ENCODE assay signal across 9 mouse cellular contexts in genomic region chr4:58266294-58266693, GRCm38 (mm10). TPM values are rescaled to one million over a fixed set of nuclear protein-coding genes. Genes with fewer than 3 reads are reported as not detected.
A peak's percentile ranks its signal among the peaks of the same experiment; 100 is the strongest.
DNase-seq lines count a peak whose midpoint lies in the region; ATAC-seq and TF ChIP-seq lines count a peak whose summit lies in the region.
"Had no signal": no experiment of that assay in that cellular context is flagged by ENCODE, and none has a peak within 500 bp of the region (broad histone marks: within the 10 kb centered on the region; RNA-seq: fewer than 3 reads in every experiment).

No protein-coding gene starts in this region.

- no peaks in the 10 kb centered on the region for H3K27me3 ChIP-seq in CH12.LX (replicated peaks)
- no peaks in the 10 kb centered on the region for H3K27me3 ChIP-seq in embryonic facial prominence, embryonic 14.5 days (replicated peaks; ENCODE audit: control insufficient read depth, insufficient read depth, low read length)
- no peaks in the 10 kb centered on the region for H3K27me3 ChIP-seq in liver, embryonic 14.5 days (ENCODE audit: control insufficient read depth, insufficient read depth, low read length)

- dilution Hi-C loops in CH12.LX (cut with MboI; ENCODE audit: extremely low pct_ligation_motif_present, extremely low pct_unique_long_range_greater_than_20kb, low sequenced_read_pairs), result no loop called here

- in situ Hi-C loops in CH12.LX (cut with MboI; ENCODE audit: low pct_ligation_motif_present, low pct_unique_long_range_greater_than_20kb, low sequenced_read_pairs), result no loop called here

- no peak overlapping the region for H3K27ac ChIP-seq in layer of hippocampus, adult 2 months
- no peak overlapping the region for H3K27ac ChIP-seq in CH12.LX (ENCODE audit: insufficient read depth, low read depth)
- H3K27ac ChIP-seq in embryonic facial prominence, embryonic 14.5 days (replicated peaks; ENCODE audit: low read depth, low read length), result no peak overlapping the region
- H3K27ac ChIP-seq in liver, embryonic 14.5 days, result no peak overlapping the region

- peak; percentile 65 for DNase-seq in adrenal gland, postnatal 10 days
- DNase-seq in adrenal gland, adult 2 months, result no peak
- peak in 1 of 2 experiments; percentile 41 for DNase-seq in layer of hippocampus, adult 2 months (ENCODE audit: low spot score in 2 of 2)
- DNase-seq in layer of hippocampus, adult 9-11 months, result no peak
- DNase-seq in CH12.LX (ENCODE audit: extremely low read depth), result no peak
- DNase-seq in embryonic facial prominence, embryonic 14.5 days (ENCODE audit: low spot score), result peak; percentile 74
- DNase-seq in liver, embryonic 14.5 days (ENCODE audit: low read depth in 3 of 3, low spot score in 3 of 3), result no peak
- DNase-seq in spleen, postnatal 4 days (ENCODE audit: low spot score in 2 of 2), result no peak

- no peak overlapping the region for H3K4me3 ChIP-seq in layer of hippocampus, adult 2 months
- H3K4me3 ChIP-seq in CH12.LX (replicated peaks in 1 of 3; ENCODE audit: low read depth in 2 of 3, low read length in 2 of 3, poor library complexity in 1 of 3), result no peak overlapping the region
- H3K4me3 ChIP-seq in embryonic facial prominence, embryonic 14.5 days (ENCODE audit: low read depth, low read length), result no peak overlapping the region
- H3K4me3 ChIP-seq in liver, embryonic 14.5 days (ENCODE audit: insufficient read depth in 1 of 2, low read depth in 2 of 2, low read length in 2 of 2), result no peak overlapping the region

- TF ChIP-seq POLR2A in CH12.LX (IDR thresholded peaks at IDR 0.05; ENCODE audit: low read depth, low read length), result no peak

- peak; percentile 68 for TF ChIP-seq RAD21 in CH12.LX (IDR thresholded peaks at IDR 0.05; ENCODE audit: low read depth, low read length)

- no peaks in the 10 kb centered on the region for H3K79me2 ChIP-seq in CH12.LX (replicated peaks; ENCODE audit: control insufficient read depth, extremely low read depth, insufficient read depth, poor library complexity, severe bottlenecking)

- H3K9ac ChIP-seq in CH12.LX (ENCODE audit: insufficient read depth, low read depth), result no peak overlapping the region
- no peak overlapping the region for H3K9ac ChIP-seq in embryonic facial prominence, embryonic 14.5 days (ENCODE audit: low read depth, low read length)
- H3K9ac ChIP-seq in liver, embryonic 14.5 days (replicated peaks), result no peak overlapping the region

- no peaks in the 10 kb centered on the region for H3K36me3 ChIP-seq in CH12.LX (replicated peaks in 1 of 2; ENCODE audit: control insufficient read depth in 1 of 2, insufficient read depth in 1 of 2, low read length in 1 of 2)
- no peaks in the 10 kb centered on the region for H3K36me3 ChIP-seq in embryonic facial prominence, embryonic 14.5 days (ENCODE audit: control insufficient read depth, insufficient read depth, low read length)
- no peaks in the 10 kb centered on the region for H3K36me3 ChIP-seq in liver, embryonic 14.5 days (replicated peaks; ENCODE audit: control insufficient read depth, insufficient read depth, low read depth)

- no peak for TF ChIP-seq EP300 in CH12.LX (IDR thresholded peaks at IDR 0.05; ENCODE audit: low read length)
- no peak for TF ChIP-seq EP300 in liver, embryonic 14.5 days (IDR thresholded peaks at IDR 0.05; ENCODE audit: low read depth)

- H3K4me1 ChIP-seq in CH12.LX (ENCODE audit: control insufficient read depth in 1 of 2, insufficient read depth in 2 of 2), result peaks cover 0 to 9% of the 10 kb centered on the region in 2 experiments; a peak in 2 of 4 replicates
- H3K4me1 ChIP-seq in embryonic facial prominence, embryonic 14.5 days (ENCODE audit: control insufficient read depth, insufficient read depth, low read length), result peaks cover 3% of the 10 kb centered on the region; the same call in 1 of the 2 replicates
- H3K4me1 ChIP-seq in liver, embryonic 14.5 days (replicated peaks; ENCODE audit: control insufficient read depth in 2 of 2, insufficient read depth in 2 of 2, low read length in 1 of 2), result no peaks in the 10 kb centered on the region

- no peak overlapping the region for H3K4me2 ChIP-seq in CH12.LX (ENCODE audit: insufficient read depth, low read depth, poor library complexity, severe bottlenecking)
- H3K4me2 ChIP-seq in embryonic facial prominence, embryonic 14.5 days (ENCODE audit: low read depth, low read length), result no peak overlapping the region
- no peak overlapping the region for H3K4me2 ChIP-seq in liver, embryonic 14.5 days (ENCODE audit: low read depth)

- ATAC-seq in embryonic facial prominence, embryonic 14.5 days (ENCODE audit: low read depth), result no peak
- no peak for ATAC-seq in liver, embryonic 14.5 days (ENCODE audit: insufficient read depth)

- 41% methylated on average over 7 of the region's 7 CpGs for WGBS in embryonic facial prominence, embryonic 14.5 days
- WGBS in liver, embryonic 14.5 days (ENCODE audit: insufficient replicate concordance), result 48% methylated on average over 7 of the region's 7 CpGs

- peak; percentile 84 for TF ChIP-seq CTCF in layer of hippocampus, adult 2 months (conservative IDR thresholded peaks at IDR 0.05)
- peak in 1 of 2 experiments; percentile 68; a peak in 2 of 4 replicates for TF ChIP-seq CTCF in CH12.LX (conservative IDR thresholded peaks at IDR 0.05 in 1 of 2, IDR thresholded peaks at IDR 0.05 in 1 of 2; ENCODE audit: low read depth in 2 of 2, low read length in 2 of 2)
- TF ChIP-seq CTCF in liver, embryonic 14.5 days (IDR thresholded peaks at IDR 0.05; ENCODE audit: low read depth), result peak; percentile 30; the same call in 1 of the 2 replicates

- no peaks in the 10 kb centered on the region for H3K9me3 ChIP-seq in CH12.LX (replicated peaks; ENCODE audit: low read length)
- no peaks in the 10 kb centered on the region for H3K9me3 ChIP-seq in embryonic facial prominence, embryonic 14.5 days (ENCODE audit: control insufficient read depth, low read length)
- no peaks in the 10 kb centered on the region for H3K9me3 ChIP-seq in liver, embryonic 14.5 days (ENCODE audit: control insufficient read depth, low read length)

TF ChIP-seq in CH12.LX, 34 proteins besides CTCF, POLR2A, EP300 and RAD21:
- TF ChIP-seq SMC3 (IDR thresholded peaks at IDR 0.05; ENCODE audit: low read depth, low read length) (peak; percentile 52), SIN3A (IDR thresholded peaks at IDR 0.05; ENCODE audit: low read length) (no peak)

RNA-seq across cellular contexts. Expression of gene Musk, which starts 19.5 kb away (rescaled TPM):
- total RNA-seq in adrenal gland, postnatal 10 days (2021), result 1 to 10 TPM in 1 of 2 experiments, under 1 TPM in 1; 0.96 to 2.8 TPM
- under 1 TPM; 0.32 to 0.83 TPM for total RNA-seq in adrenal gland, adult 2 months (2021)
- 0.04 and 0.16 TPM in 2 replicates for polyA plus RNA-seq in adrenal gland, adult 2 months (2012; rRNA removed)
- total RNA-seq in layer of hippocampus, adult 2 months (2021), result 1 to 10 TPM; 1.4 to 1.5 TPM
- total RNA-seq in CH12.LX (2012; rRNA removed) (not detected in 2 replicates), CH12.LX (2014; rRNA removed) (not detected in 2 replicates)
- not detected in 2 replicates for polyA plus RNA-seq in CH12.LX (2012; ENCODE audit: insufficient read length, low read depth)
- polyA plus RNA-seq in embryonic facial prominence, embryonic 14.5 days (2014; fragmentation: Nextera tagmentation; extraction: Ambion mirVana), result 11.8 and 12.9 TPM in 2 replicates
- polyA plus RNA-seq in liver, embryonic 14.5 days (2012; rRNA removed), result not detected in 2 replicates
- polyA plus RNA-seq in liver, embryonic 14.5 days (2014; fragmentation: Nextera tagmentation; extraction: Ambion mirVana), result 0.08 TPM in 1 of 2 replicates, not detected in the other
- total RNA-seq: neutrophil, adult 5-6 weeks had no signal

RNA-seq across cellular contexts. Expression of gene Svep1, which starts 59.6 kb away (rescaled TPM):
- total RNA-seq in adrenal gland, postnatal 10 days (2021), result 10 to 100 TPM; 15.6 to 28.3 TPM
- total RNA-seq in adrenal gland, adult 2 months (2021), result 10 to 100 TPM in 1 of 2 experiments, 1 to 10 TPM in 1; 9.7 to 16.7 TPM
- polyA plus RNA-seq in adrenal gland, adult 2 months (2012; rRNA removed), result 2.9 and 3.2 TPM in 2 replicates
- under 1 TPM; 0.64 to 0.72 TPM for total RNA-seq in layer of hippocampus, adult 2 months (2021)
- total RNA-seq in CH12.LX (2012; rRNA removed) (not detected in 2 replicates), CH12.LX (2014; rRNA removed) (not detected in 2 replicates)
- polyA plus RNA-seq in CH12.LX (2012; ENCODE audit: insufficient read length, low read depth), result not detected in 2 replicates
- polyA plus RNA-seq in embryonic facial prominence, embryonic 14.5 days (2014; fragmentation: Nextera tagmentation; extraction: Ambion mirVana), result 10.6 and 12.1 TPM in 2 replicates
- polyA plus RNA-seq in liver, embryonic 14.5 days (2012; rRNA removed), result 0.25 and 0.29 TPM in 2 replicates
- 0.29 and 0.34 TPM in 2 replicates for polyA plus RNA-seq in liver, embryonic 14.5 days (2014; fragmentation: Nextera tagmentation; extraction: Ambion mirVana)
- total RNA-seq: neutrophil, adult 5-6 weeks had no signal

Comparison
In these comparisons a context has a peak if more than half of its experiments do, and no peak if none do; other contexts are left out.
1. DNase-seq: peak in adrenal gland, postnatal 10 days (single experiment) and embryonic facial prominence, embryonic 14.5 days (single experiment); none in adrenal gland, adult 2 months (single experiment), layer of hippocampus, adult 9-11 months (single experiment), CH12.LX (single experiment), liver, embryonic 14.5 days (0 of 3) and spleen, postnatal 4 days (0 of 2).
2. RNA of gene Svep1, which starts 59.6 kb away (total RNA-seq): 15.6 to 28.3 TPM in adrenal gland, postnatal 10 days and 9.7 to 16.7 TPM in adrenal gland, adult 2 months; 0.64 to 0.72 TPM in layer of hippocampus, adult 2 months and not detected in CH12.LX; every median in the first group is over 4 times any median in the second.